Mouse (Mus musculus): ENCODE data around the gene Galnt16. TPM values are rescaled to one million over a fixed set of nuclear protein-coding genes. Genes with fewer than 3 reads are reported as not detected.

Gene Galnt16
- polyA plus RNA-seq, 1 experiment = 1.5 TPM

DNA sequence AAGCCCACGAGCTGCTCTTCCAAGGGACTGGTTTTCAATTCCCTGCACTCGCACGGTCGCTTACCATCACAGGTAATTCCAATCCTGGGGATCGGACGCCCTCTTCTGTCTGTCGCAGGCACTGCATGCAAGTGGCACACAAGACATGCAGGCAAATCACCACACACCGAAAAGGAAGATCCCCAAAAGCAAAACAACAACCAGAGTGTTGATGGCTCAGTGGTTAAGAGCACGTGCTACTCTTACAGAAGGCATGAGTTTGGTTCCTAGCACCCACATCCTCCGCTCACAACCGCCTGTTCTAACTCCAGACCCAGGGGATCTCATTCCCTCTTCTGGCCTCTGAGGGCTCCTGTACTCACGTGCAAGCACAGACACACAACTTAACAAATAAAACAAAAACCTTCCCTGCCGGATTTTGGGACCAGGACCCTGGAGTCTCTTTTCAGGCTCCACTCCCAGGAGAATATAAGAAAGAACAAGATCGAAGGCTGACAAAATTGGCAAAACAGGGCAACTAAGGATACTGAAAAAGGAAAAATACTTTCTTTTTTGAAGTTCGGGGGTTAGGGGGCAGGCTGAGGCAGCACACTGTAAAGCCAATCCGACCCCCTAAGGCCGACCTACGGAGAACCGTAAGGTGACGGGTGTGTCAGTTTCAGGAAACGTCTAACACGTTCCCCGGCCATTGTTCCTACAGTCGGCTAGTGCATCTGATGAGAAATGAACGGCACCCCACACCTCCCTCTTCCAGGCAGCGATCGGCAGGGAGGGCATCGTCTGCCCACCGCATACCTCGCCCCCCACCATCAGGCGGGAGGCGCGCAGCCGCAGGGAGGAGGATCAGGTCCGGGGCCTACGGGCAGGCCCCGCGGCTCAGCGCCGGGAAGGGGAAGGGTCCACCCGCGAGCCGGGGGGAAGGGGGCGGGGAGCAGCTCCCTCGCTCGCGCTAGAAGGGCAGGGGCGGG is 124.9 kb downstream of the Galnt16 start:
- Histone ChIP-seq H3K36me3 (ENCODE audit: control insufficient read depth, insufficient read depth, low read length) (peaks cover 2% of the 10 kb centered on the region), H3K4me1 (ENCODE audit: control insufficient read depth, insufficient read depth, low read length) (no peaks in the 10 kb centered on the region; the same call in 1 of the 2 replicates), H3K4me3 (ENCODE audit: control insufficient read depth, low read depth, low read length) (peak overlapping the region; percentile 93), H3K27ac (ENCODE audit: control insufficient read depth, insufficient read depth, low read depth, low read length) (peak overlapping the region; percentile 80), H3K27me3 (ENCODE audit: control insufficient read depth, insufficient read depth, low read length) (no peaks in the 10 kb centered on the region)
- peak; percentile 73; the same call in 1 of the 2 replicates for TF ChIP-seq CTCF (IDR thresholded peaks at IDR 0.05; ENCODE audit: control insufficient read depth, insufficient read depth, insufficient replicate concordance, low read depth, low read length)
- TF ChIP-seq POLR2A (IDR thresholded peaks at IDR 0.05; ENCODE audit: control insufficient read depth, low read depth, low read length) = no peak

GRCm38 (mm10) chr12:80643693-80644505 is 125.8 kb downstream of the Galnt16 start, which contains the start of the genes Slc39a9 and Erh:
Slc39a9 (plus strand) TSS chr12:80643883.
Erh (minus strand) TSS chr12:80644341.
- peak within 1 kb of the TSS; percentile 90 for H3K27ac ChIP-seq (ENCODE audit: control insufficient read depth, insufficient read depth, low read depth, low read length)
- peaks cover 2% of the 10 kb centered on the region for H3K36me3 ChIP-seq (ENCODE audit: control insufficient read depth, insufficient read depth, low read length)
- peak within 1 kb of the TSS; percentile 93 for H3K4me3 ChIP-seq (ENCODE audit: control insufficient read depth, low read depth, low read length)
- TF ChIP-seq CTCF (IDR thresholded peaks at IDR 0.05; ENCODE audit: control insufficient read depth, insufficient read depth, insufficient replicate concordance, low read depth, low read length) = no peak
- TF ChIP-seq POLR2A (IDR thresholded peaks at IDR 0.05; ENCODE audit: control insufficient read depth, low read depth, low read length) = peak; percentile 82; the same call in 1 of the 2 replicates
- H3K4me1 ChIP-seq (ENCODE audit: control insufficient read depth, insufficient read depth, low read length) = no peaks in the 10 kb centered on the region; the same call in 1 of the 2 replicates
- no peaks in the 10 kb centered on the region for H3K27me3 ChIP-seq (ENCODE audit: control insufficient read depth, insufficient read depth, low read length)

- TF ChIP-seq POLR2A (IDR thresholded peaks at IDR 0.05; ENCODE audit: control insufficient read depth, low read depth, low read length) = no peak
- TF ChIP-seq CTCF (IDR thresholded peaks at IDR 0.05; ENCODE audit: control insufficient read depth, insufficient read depth, insufficient replicate concordance, low read depth, low read length) = no peak
- H3K27ac ChIP-seq (ENCODE audit: control insufficient read depth, insufficient read depth, low read depth, low read length) = peak overlapping the region; percentile 90
Measured at GRCm38 (mm10) chr12:80644506-80644868, 126.4 kb downstream of the Galnt16 start.

DNA sequence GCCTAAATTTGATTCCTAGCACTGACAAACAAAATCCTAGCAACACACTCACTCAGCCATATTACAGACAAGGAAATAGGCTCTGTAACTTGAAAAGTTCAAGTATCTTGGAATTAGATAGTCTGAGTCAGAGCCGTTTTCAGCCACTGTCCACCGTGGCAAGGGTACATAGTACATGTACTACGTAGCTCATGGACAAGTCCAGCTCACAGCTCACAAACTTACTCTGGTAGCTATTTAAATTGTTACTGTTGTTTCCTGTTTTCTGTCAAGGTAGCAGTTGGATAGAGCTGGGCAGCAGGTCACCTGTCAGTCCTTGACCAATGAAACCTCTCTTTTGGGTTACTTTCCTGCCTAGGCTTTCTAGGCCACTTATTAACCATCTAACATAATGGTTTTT is 128.3 kb downstream of the Galnt16 start:
- peak overlapping the region; percentile 24; the same call in 1 of the 2 replicates for H3K4me3 ChIP-seq (ENCODE audit: control insufficient read depth, low read depth, low read length)
- H3K4me1 ChIP-seq (ENCODE audit: control insufficient read depth, insufficient read depth, low read length) = no peaks in the 10 kb centered on the region; the same call in 1 of the 2 replicates
- TF ChIP-seq POLR2A (IDR thresholded peaks at IDR 0.05; ENCODE audit: control insufficient read depth, low read depth, low read length) (no peak), CTCF (IDR thresholded peaks at IDR 0.05; ENCODE audit: control insufficient read depth, insufficient read depth, insufficient replicate concordance, low read depth, low read length) (no peak)
- H3K36me3 ChIP-seq (ENCODE audit: control insufficient read depth, insufficient read depth, low read length) = peaks cover 2% of the 10 kb centered on the region
- no peaks in the 10 kb centered on the region for H3K27me3 ChIP-seq (ENCODE audit: control insufficient read depth, insufficient read depth, low read length)
- no peak overlapping the region for H3K27ac ChIP-seq (ENCODE audit: control insufficient read depth, insufficient read depth, low read depth, low read length)

More at GRCm38 (mm10) chr12:80644506-80644868, 126.4 kb downstream of the Galnt16 start:
- Histone ChIP-seq H3K36me3 (ENCODE audit: control insufficient read depth, insufficient read depth, low read length) (peaks cover 2% of the 10 kb centered on the region), H3K4me3 (ENCODE audit: control insufficient read depth, low read depth, low read length) (peak overlapping the region; percentile 93), H3K4me1 (ENCODE audit: control insufficient read depth, insufficient read depth, low read length) (no peaks in the 10 kb centered on the region; the same call in 1 of the 2 replicates), H3K27me3 (ENCODE audit: control insufficient read depth, insufficient read depth, low read length) (no peaks in the 10 kb centered on the region)

DNA sequence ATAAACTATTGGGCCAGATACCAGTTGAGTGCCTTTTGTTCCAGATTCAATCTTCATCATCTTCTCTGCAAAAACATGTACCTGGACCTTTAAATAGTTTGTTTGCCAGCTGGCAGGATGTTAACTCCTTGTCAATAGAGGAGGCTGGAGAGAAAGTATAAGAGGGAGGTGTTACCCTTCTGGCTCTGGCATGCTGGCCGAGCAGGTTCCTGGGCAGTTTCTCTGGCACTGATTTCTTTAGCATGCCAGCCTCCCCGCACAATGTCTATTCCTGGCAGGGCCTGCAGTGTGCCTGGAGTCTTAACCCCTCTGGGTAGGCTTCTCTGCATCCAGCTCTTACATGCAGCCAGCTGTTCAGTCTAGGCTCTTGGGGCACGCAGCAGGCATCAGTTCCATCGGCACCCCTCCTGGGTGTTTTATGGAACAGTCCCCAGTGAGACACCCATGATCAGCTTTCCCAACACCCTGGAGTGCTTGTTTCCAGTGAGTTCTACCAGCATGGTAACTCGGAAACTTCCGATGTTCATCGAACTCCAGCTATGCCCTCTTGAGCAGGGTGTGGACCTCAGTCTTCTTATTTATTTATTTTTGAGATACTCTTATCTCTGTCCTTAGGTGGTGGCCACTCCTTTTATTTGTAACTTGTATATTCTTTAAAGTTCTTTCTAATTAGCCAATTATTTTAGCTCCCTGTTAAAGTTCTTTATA is 136.0 kb downstream of the Galnt16 start:
- H3K27me3 ChIP-seq (ENCODE audit: control insufficient read depth, insufficient read depth, low read length) = no peaks in the 10 kb centered on the region
- TF ChIP-seq CTCF (IDR thresholded peaks at IDR 0.05; ENCODE audit: control insufficient read depth, insufficient read depth, insufficient replicate concordance, low read depth, low read length) = no peak
- H3K4me1 ChIP-seq (ENCODE audit: control insufficient read depth, insufficient read depth, low read length) = no peaks in the 10 kb centered on the region
- no peaks in the 10 kb centered on the region for H3K36me3 ChIP-seq (ENCODE audit: control insufficient read depth, insufficient read depth, low read length)
- H3K4me3 ChIP-seq (ENCODE audit: control insufficient read depth, low read depth, low read length) = no peak overlapping the region
- H3K27ac ChIP-seq (ENCODE audit: control insufficient read depth, insufficient read depth, low read depth, low read length) = no peak overlapping the region

- Histone ChIP-seq H3K36me3 (ENCODE audit: control insufficient read depth, insufficient read depth, low read length) (no peaks in the 10 kb centered on the region), H3K4me3 (ENCODE audit: control insufficient read depth, low read depth, low read length) (no peak overlapping the region), H3K27ac (ENCODE audit: control insufficient read depth, insufficient read depth, low read depth, low read length) (no peak overlapping the region), H3K4me1 (ENCODE audit: control insufficient read depth, insufficient read depth, low read length) (no peaks in the 10 kb centered on the region), H3K27me3 (ENCODE audit: control insufficient read depth, insufficient read depth, low read length) (no peaks in the 10 kb centered on the region)
- TF ChIP-seq CTCF (IDR thresholded peaks at IDR 0.05; ENCODE audit: control insufficient read depth, insufficient read depth, insufficient replicate concordance, low read depth, low read length) (no peak), POLR2A (IDR thresholded peaks at IDR 0.05; ENCODE audit: control insufficient read depth, low read depth, low read length) (no peak)
Measured at GRCm38 (mm10) chr12:80654659-80655025, 136.6 kb downstream of the Galnt16 start.
